Mouse (Mus musculus) left cerebral cortex, adult 8-10 months (tissue): ENCODE results near the gene Ltf. TPM values are rescaled to one million over a fixed set of nuclear protein-coding genes. Genes with fewer than 3 reads are reported as not detected.
A peak's percentile ranks its signal among the peaks of the same experiment; 100 is the strongest.

ENCODE experiments used
- DNase-seq, 2 experiments: peaks; one replicate each; pipeline ENCODE4 v3.0.0; 2022; ENCODE audit warnings: low spot score in 2 of 2
- total RNA-seq, 4 experiments: library from RNA; stranded (reverse); gene quantifications; 2 replicates each; pipeline ENCODE4 v1.2.4; 2022

The Ltf gene
- total RNA-seq, result not detected

- DNase-seq, result no peak
Measured at GRCm38 (mm10) chr9:111019022-111019421, at the start of gene Ltf. Gene Ltf, plus strand, starts transcription at chr9:111019271.

GRCm38 (mm10) chr9:110979411-110979810 lies 39.7 kb upstream of the Ltf start:
- no peak for DNase-seq

- DNase-seq, result no peak
Measured at GRCm38 (mm10) chr9:110982351-110982750, 36.7 kb upstream of the Ltf start.

- no peak for DNase-seq
Measured at GRCm38 (mm10) chr9:110984096-110984495, 35.0 kb upstream of the Ltf start.

- DNase-seq, result no peak
Measured at GRCm38 (mm10) chr9:110985541-110985940, 33.5 kb upstream of the Ltf start.

- no peak for DNase-seq
Measured at GRCm38 (mm10) chr9:110985951-110986350, 33.1 kb upstream of the Ltf start.

- no peak for DNase-seq
Measured at GRCm38 (mm10) chr9:110987331-110987730, 31.7 kb upstream of the Ltf start.

- no peak for DNase-seq
Measured at GRCm38 (mm10) chr9:110988078-110988477, 31.0 kb upstream of the Ltf start.

GRCm38 (mm10) chr9:110989141-110989540 lies 29.9 kb upstream of the Ltf start:
- DNase-seq, result no peak

GRCm38 (mm10) chr9:110989543-110989942 lies 29.5 kb upstream of the Ltf start:
- no peak for DNase-seq

GRCm38 (mm10) chr9:110990204-110990603 lies 28.9 kb upstream of the Ltf start, which contains the start of gene Rtp3:
Gene Rtp3, minus strand, starts transcription at chr9:110990583.
- DNase-seq, result no peak

GRCm38 (mm10) chr9:110993281-110993709 lies 25.8 kb upstream of the Ltf start:
- DNase-seq, result no peak

- DNase-seq, result peak; percentile 34 to 75
Measured at GRCm38 (mm10) chr9:110994716-110995172, 24.3 kb upstream of the Ltf start.

GRCm38 (mm10) chr9:110997245-110997644 lies 21.8 kb upstream of the Ltf start:
- DNase-seq, result peak; percentile 28 to 31

- no peak for DNase-seq
Measured at GRCm38 (mm10) chr9:110999056-110999455, 20.0 kb upstream of the Ltf start.

- no peak for DNase-seq
Measured at GRCm38 (mm10) chr9:110999856-111000255, 19.2 kb upstream of the Ltf start.

GRCm38 (mm10) chr9:111001621-111002020 lies 17.4 kb upstream of the Ltf start:
- no peak for DNase-seq

GRCm38 (mm10) chr9:111003279-111003678 lies 15.8 kb upstream of the Ltf start:
- DNase-seq, result no peak

- DNase-seq, result no peak
Measured at GRCm38 (mm10) chr9:111006544-111006943, 12.5 kb upstream of the Ltf start.

GRCm38 (mm10) chr9:111009763-111010162 lies 9.3 kb upstream of the Ltf start:
- no peak for DNase-seq

- DNase-seq, result no peak
Measured at GRCm38 (mm10) chr9:111011550-111011949, 7.5 kb upstream of the Ltf start.

GRCm38 (mm10) chr9:111012041-111012440 lies 7.0 kb upstream of the Ltf start:
- no peak for DNase-seq

- no peak for DNase-seq
Measured at GRCm38 (mm10) chr9:111015658-111016057, 3.4 kb upstream of the Ltf start.

GRCm38 (mm10) chr9:111026791-111027190 lies 7.7 kb downstream of the Ltf start:
- DNase-seq, result no peak
